Mouse (Mus musculus) hindbrain, embryonic 14.5 days (tissue): ENCODE results near the gene Xpnpep2. TPM values are rescaled to one million over a fixed set of nuclear protein-coding genes. Genes with fewer than 3 reads are reported as not detected.
A peak's percentile ranks its signal among the peaks of the same experiment; 100 is the strongest.

Experiments used
- ATAC-seq: fragments of 200-750 bp; cut with Nextera tagmentation; 2 replicates; pipeline ENCODE4 v1.8.0; 2017; ENCODE audit warnings: moderate number of reproducible peaks, mild to moderate bottlenecking, moderate TSS enrichment, moderate library complexity; ENCODE audit not compliant: low FRiP score
- DNase-seq: peaks from one replicate; pipeline ENCODE4 v3.0.0-alpha.2; 2015; ENCODE audit warnings: low spot score
- H3K27ac ChIP-seq: fragments of 300-500 bp; sonication (generic); 2 replicates; pipeline ENCODE4 v1.5.1; 2014; ENCODE audit warnings: mild to moderate bottlenecking, moderate library complexity
- H3K27me3 ChIP-seq: fragments of 300-500 bp; sonication (generic); 2 replicates; pipeline ENCODE4 v1.6.1; 2014; ENCODE audit warnings: mild to moderate bottlenecking, low read length, mixed read lengths; ENCODE audit not compliant: control insufficient read depth, insufficient read depth
- H3K36me3 ChIP-seq: fragments of 300-500 bp; sonication (generic); replicated peaks from 2 replicates; pipeline ENCODE4 v1.6.1; 2014; ENCODE audit not compliant: control insufficient read depth, insufficient read depth
- H3K4me1 ChIP-seq: fragments of 300-500 bp; sonication (generic); replicated peaks from 2 replicates; pipeline ENCODE4 v1.6.1; 2014; ENCODE audit warnings: antibody characterized with exemption, low read length, mixed read lengths; ENCODE audit not compliant: control insufficient read depth, insufficient read depth
- H3K4me2 ChIP-seq: fragments of 300-500 bp; sonication (generic); replicated peaks from 2 replicates; pipeline ENCODE4 v1.6.1; 2014; ENCODE audit warnings: mild to moderate bottlenecking, moderate library complexity
- H3K4me3 ChIP-seq: fragments of 300-500 bp; sonication (generic); replicated peaks from 2 replicates; pipeline ENCODE4 v1.5.1; 2014; ENCODE audit warnings: mild to moderate bottlenecking, low read length
- H3K9ac ChIP-seq: fragments of 300-500 bp; sonication (generic); 2 replicates; pipeline ENCODE4 v1.6.1; 2014
- H3K9me3 ChIP-seq: fragments of 300-500 bp; sonication (generic); 2 replicates; pipeline ENCODE4 v1.6.1; 2016; ENCODE audit warnings: low read length; ENCODE audit not compliant: control insufficient read depth
- WGBS: fragments of 180-500 bp; shearing (Covaris S2); extraction: QIAGEN DNeasy Blood & Tissue Kit; methylation state at CpG from one replicate; pipeline ENCODE4 v1.1.7; 2014; 5-methylcytosine and 5-hydroxymethylcytosine counted together
- polyA plus RNA-seq: library from polyadenylated mRNA; unstranded; fragments of >200 nt; fragmentation: Nextera tagmentation; extraction: Ambion mirVana; gene quantifications from 2 replicates; pipeline ENCODE4 v1.2.1, GENCODE M21; 2014

The Xpnpep2 gene
- polyA plus RNA-seq, 1 experiment from 2014 or later = 0.70 TPM

DNA sequence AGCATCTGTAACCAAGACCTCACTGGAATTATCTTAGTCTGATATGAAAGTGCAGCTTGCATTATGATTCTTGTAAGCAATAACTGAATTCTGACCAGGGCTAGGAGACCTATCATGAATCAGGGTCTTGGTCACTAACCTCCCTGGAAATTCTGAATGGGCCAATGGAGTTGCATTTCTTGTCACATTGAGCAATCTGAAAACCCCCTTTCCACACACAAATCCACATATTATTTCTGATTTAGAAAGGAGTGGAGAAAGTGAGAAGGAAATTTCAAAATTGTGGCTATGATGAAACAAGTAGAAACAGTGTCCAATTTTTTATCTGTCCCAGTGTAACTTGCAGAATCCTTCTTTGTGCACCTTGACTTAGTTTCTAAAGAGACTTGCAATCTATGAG is 10.8 kb downstream of the Xpnpep2 start:
- H3K9ac ChIP-seq = no peak overlapping the region
- H3K27me3 ChIP-seq = no peaks in the 10 kb centered on the region
- no peaks in the 10 kb centered on the region for H3K9me3 ChIP-seq
- no peak overlapping the region for H3K4me3 ChIP-seq
- no peak for DNase-seq
- no peaks in the 10 kb centered on the region for H3K4me1 ChIP-seq
- ATAC-seq = no peak
- no peak overlapping the region for H3K4me2 ChIP-seq
- H3K36me3 ChIP-seq = no peaks in the 10 kb centered on the region
- H3K27ac ChIP-seq = no peak overlapping the region

- H3K4me1 ChIP-seq = no peaks in the 10 kb centered on the region
- ATAC-seq = no peak
- H3K27ac ChIP-seq = no peak overlapping the region
- no peaks in the 10 kb centered on the region for H3K36me3 ChIP-seq
- H3K4me3 ChIP-seq = no peak overlapping the region
- H3K9ac ChIP-seq = no peak overlapping the region
- WGBS = 29% methylated on average over 17 of the region's 17 CpGs
- DNase-seq = peak; percentile 34
- H3K4me2 ChIP-seq = peak overlapping the region; percentile 38
- H3K9me3 ChIP-seq = no peaks in the 10 kb centered on the region
- H3K27me3 ChIP-seq = no peaks in the 10 kb centered on the region
Observed at GRCm38 (mm10) chrX:48124132-48125071, 15.9 kb downstream of the Xpnpep2 start.

DNA sequence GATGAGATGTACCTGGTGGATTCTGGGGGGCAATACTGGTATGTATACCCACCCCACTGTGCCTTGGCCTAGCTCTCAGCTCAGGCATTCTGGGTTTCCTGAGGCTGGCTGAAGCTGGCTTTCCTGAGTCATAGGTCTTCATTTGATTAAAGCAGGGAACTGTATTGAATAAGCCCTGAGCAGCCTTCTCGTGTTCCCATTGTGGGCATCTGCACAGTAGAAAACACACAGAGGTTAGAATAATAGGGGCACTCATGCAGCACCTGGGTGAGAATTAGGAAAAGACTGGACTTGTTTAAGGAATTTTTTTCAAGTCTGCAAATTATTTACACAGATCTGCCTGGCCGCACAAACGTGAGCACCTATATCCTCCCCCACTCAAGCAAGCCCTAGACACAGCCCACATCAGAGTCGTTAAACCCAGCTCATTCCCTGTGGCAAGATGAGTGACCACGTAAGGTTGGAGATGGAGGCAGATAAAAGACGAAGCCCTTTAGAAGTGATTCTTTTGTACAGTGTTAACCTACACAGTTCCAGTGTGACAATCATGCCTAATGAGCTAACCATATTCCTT is 18.5 kb downstream of the Xpnpep2 start:
- Histone ChIP-seq H3K36me3 (no peaks in the 10 kb centered on the region), H3K4me2 (no peak overlapping the region), H3K27me3 (no peaks in the 10 kb centered on the region), H3K4me3 (no peak overlapping the region), H3K27ac (no peak overlapping the region), H3K4me1 (no peaks in the 10 kb centered on the region), H3K9me3 (no peaks in the 10 kb centered on the region), H3K9ac (no peak overlapping the region)
- ATAC-seq = no peak
- DNase-seq = no peak
- WGBS = 70% methylated on average over 6 of the region's 6 CpGs

DNA sequence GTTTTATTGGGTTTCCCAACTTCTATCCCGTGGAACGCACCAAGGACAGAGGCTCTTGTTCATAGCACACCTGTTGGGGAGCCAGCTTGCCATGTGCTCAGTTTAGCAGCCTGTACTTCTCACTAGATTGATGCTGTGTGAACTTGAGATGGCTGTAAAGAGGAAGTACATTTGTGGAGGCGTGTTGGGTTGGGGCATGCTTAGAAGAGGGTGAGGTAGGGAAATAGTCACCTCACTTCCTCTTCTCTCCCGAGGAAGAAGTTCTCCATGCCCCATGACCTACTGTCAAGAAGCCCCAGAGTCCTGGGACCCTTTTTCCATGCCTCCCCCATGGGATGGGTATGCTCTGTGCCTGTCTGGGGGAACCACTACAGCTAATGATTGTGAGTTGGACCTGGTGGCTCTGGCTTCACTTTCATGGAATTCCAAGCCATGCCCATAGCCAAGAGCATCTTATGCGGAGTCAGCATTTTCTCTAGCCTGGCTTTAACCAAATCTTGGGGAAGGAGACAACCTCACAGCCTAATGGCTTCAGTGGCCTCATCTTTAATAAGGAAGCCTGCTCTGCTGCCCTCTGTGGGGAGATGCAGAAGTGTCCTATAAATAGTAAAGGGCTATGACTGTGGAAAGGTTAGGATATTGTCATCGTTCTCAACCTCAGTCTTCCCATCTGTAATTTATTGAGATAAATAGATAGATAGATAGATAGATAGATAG is 19.1 kb downstream of the Xpnpep2 start:
- ATAC-seq = no peak
- 81% methylated on average over 6 of the region's 6 CpGs for whole genome bisulfite sequencing
- no peak for DNase-seq

DNA sequence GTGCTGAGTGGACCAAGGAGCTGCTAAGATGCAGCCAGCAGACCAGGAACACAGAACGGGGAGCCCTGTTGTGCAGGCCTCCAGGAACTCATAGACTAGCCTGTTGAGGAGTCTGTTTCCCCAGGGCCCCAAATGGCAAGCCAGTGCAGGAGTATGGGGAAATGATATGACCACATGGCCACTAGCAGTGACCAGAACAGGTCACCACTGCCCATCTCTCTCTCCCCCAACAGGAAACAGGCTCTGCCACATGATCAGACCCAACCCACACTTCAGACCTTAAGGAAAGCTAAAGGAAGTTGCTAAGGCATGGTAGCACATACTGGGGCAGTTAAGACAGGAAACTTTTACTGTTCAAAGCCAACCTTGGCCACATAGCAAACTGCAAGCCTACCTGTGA is 20.6 kb downstream of the Xpnpep2 start:
- H3K9ac ChIP-seq = no peak overlapping the region
- no peaks in the 10 kb centered on the region for H3K4me1 ChIP-seq
- H3K36me3 ChIP-seq = no peaks in the 10 kb centered on the region
- no peaks in the 10 kb centered on the region for H3K9me3 ChIP-seq
- no peak overlapping the region for H3K4me3 ChIP-seq
- H3K4me2 ChIP-seq = no peak overlapping the region
- ATAC-seq = no peak
- H3K27me3 ChIP-seq = no peaks in the 10 kb centered on the region
- WGBS = 77% methylated on average over 1 of the region's 1 CpGs
- H3K27ac ChIP-seq = no peak overlapping the region
- DNase-seq = no peak

More for the DNA sequence above, 19.1 kb downstream of the Xpnpep2 start:
- H3K27ac ChIP-seq = no peak overlapping the region
- H3K4me1 ChIP-seq = no peaks in the 10 kb centered on the region
- no peak overlapping the region for H3K9ac ChIP-seq
- H3K4me3 ChIP-seq = no peak overlapping the region
- no peaks in the 10 kb centered on the region for H3K27me3 ChIP-seq
- no peak overlapping the region for H3K4me2 ChIP-seq
- H3K36me3 ChIP-seq = no peaks in the 10 kb centered on the region
- H3K9me3 ChIP-seq = no peaks in the 10 kb centered on the region

GRCm38 (mm10) chrX:48136935-48137334 is 28.4 kb downstream of the Xpnpep2 start:
- H3K4me1 ChIP-seq = peaks cover 4% of the 10 kb centered on the region; the same call in 1 of the 2 replicates
- H3K27me3 ChIP-seq = no peaks in the 10 kb centered on the region
- DNase-seq (no peak), ATAC-seq (no peak)
- 83% methylated on average over 4 of the region's 4 CpGs for WGBS
- no peaks in the 10 kb centered on the region for H3K36me3 ChIP-seq
- no peaks in the 10 kb centered on the region for H3K9me3 ChIP-seq
- no peak overlapping the region for H3K9ac ChIP-seq
- no peak overlapping the region for H3K27ac ChIP-seq
- H3K4me3 ChIP-seq = no peak overlapping the region
- H3K4me2 ChIP-seq = no peak overlapping the region

GRCm38 (mm10) chrX:48138011-48138410 is 29.5 kb downstream of the Xpnpep2 start:
- no peaks in the 10 kb centered on the region for H3K9me3 ChIP-seq
- H3K27me3 ChIP-seq = no peaks in the 10 kb centered on the region
- no peak overlapping the region for H3K27ac ChIP-seq
- no peak for DNase-seq
- H3K4me3 ChIP-seq = no peak overlapping the region
- no peak for ATAC-seq
- WGBS = 76% methylated on average over 6 of the region's 6 CpGs
- H3K36me3 ChIP-seq = no peaks in the 10 kb centered on the region
- no peak overlapping the region for H3K4me2 ChIP-seq
- H3K9ac ChIP-seq = no peak overlapping the region
- peaks cover 4% of the 10 kb centered on the region; the same call in 1 of the 2 replicates for H3K4me1 ChIP-seq

DNA sequence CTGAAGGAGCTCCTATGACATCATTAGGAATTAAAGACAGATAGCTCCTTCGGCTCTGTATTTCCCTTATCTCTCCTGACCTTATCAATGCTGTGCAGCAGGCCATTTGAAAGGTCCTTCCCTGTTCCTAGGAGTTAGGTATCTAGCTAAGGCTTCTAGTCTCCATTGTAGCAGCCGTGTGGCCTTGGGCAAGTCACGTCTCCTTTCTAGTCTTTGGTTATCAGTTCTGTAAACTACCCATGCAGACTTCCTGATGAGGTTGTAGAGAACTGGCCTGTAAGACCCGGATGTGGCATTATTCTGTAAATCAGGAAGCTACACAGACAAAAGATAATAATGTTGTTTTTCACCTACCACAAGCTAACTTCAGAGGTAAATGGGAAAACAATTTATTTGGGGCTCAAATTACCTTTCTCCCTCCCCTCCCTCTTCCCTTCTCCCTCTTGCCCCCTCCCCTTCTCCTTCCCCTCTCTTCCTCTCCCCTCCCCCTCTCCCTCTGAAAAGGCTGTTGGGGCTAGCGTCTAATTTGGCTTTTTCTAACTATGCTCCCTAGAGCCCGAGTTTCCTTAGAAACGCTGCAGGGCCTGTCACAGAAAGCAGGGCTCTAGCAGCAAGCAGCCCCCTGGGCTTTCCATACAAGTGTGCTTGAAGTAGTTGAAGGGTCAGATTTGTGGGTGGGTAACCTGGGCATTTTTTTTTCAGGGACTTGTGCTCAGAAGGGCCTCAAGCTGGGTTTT is 30.2 kb downstream of the Xpnpep2 start:
- 48% methylated on average over 7 of the region's 7 CpGs for WGBS
- no peak overlapping the region for H3K4me2 ChIP-seq
- ATAC-seq = no peak
- DNase-seq = no peak
- H3K9ac ChIP-seq = no peak overlapping the region
- H3K9me3 ChIP-seq = no peaks in the 10 kb centered on the region
- no peak overlapping the region for H3K4me3 ChIP-seq
- peaks cover 4% of the 10 kb centered on the region; the same call in 1 of the 2 replicates for H3K4me1 ChIP-seq
- no peak overlapping the region for H3K27ac ChIP-seq
- H3K27me3 ChIP-seq = no peaks in the 10 kb centered on the region
- H3K36me3 ChIP-seq = no peaks in the 10 kb centered on the region
